ENCODE assay signal across 10 mouse cellular contexts in genomic region chr16:22442202-22442601, GRCm38 (mm10).
"Had no signal": no experiment of that assay in that cellular context is flagged by ENCODE, and none has a peak within 500 bp of the region (broad histone marks: within the 10 kb centered on the region; RNA-seq: fewer than 3 reads in every experiment).

No protein-coding gene starts in this region.

- H3K4me2 ChIP-seq: limb, embryonic 15.5 days; liver, embryonic 12.5 days; lung, embryonic 14.5 days; midbrain, embryonic 13.5 days; neural tube, embryonic 15.5 days; stomach, embryonic 15.5 days had no signal

- H3K27me3 ChIP-seq: stomach, embryonic 15.5 days had no signal

- H3K4me3 ChIP-seq: limb, embryonic 15.5 days; liver, embryonic 12.5 days; midbrain, embryonic 13.5 days; myocyte; neural tube, embryonic 15.5 days; stomach, embryonic 15.5 days had no signal

- H3K9ac ChIP-seq: limb, embryonic 15.5 days; liver, embryonic 12.5 days; lung, embryonic 14.5 days; midbrain, embryonic 13.5 days; neural tube, embryonic 15.5 days; stomach, embryonic 15.5 days had no signal

- H3K9me3 ChIP-seq: limb, embryonic 15.5 days; liver, embryonic 12.5 days; midbrain, embryonic 13.5 days; neural tube, embryonic 15.5 days; stomach, embryonic 15.5 days had no signal

- H3K27ac ChIP-seq: limb, embryonic 15.5 days; liver, embryonic 12.5 days; midbrain, embryonic 13.5 days; neural tube, embryonic 15.5 days; stomach, embryonic 15.5 days had no signal

- DNase-seq: kidney, postnatal 10 days; layer of hippocampus, adult 9-11 months; layer of hippocampus, postnatal 36 days; lung, embryonic 14.5 days had no signal

- H3K36me3 ChIP-seq: limb, embryonic 15.5 days; liver, embryonic 12.5 days; midbrain, embryonic 13.5 days; neural tube, embryonic 15.5 days; stomach, embryonic 15.5 days had no signal

- ATAC-seq: liver, embryonic 12.5 days; midbrain, embryonic 13.5 days had no signal
